Mouse (Mus musculus): Measurements from ENCODE around the gene Spsb3. TPM values are rescaled to one million over a fixed set of nuclear protein-coding genes. Genes with fewer than 3 reads are reported as not detected.

Spsb3 gene
- polyA plus RNA-seq, 1 experiment from 2014 or later: 46.5 TPM

DNA sequence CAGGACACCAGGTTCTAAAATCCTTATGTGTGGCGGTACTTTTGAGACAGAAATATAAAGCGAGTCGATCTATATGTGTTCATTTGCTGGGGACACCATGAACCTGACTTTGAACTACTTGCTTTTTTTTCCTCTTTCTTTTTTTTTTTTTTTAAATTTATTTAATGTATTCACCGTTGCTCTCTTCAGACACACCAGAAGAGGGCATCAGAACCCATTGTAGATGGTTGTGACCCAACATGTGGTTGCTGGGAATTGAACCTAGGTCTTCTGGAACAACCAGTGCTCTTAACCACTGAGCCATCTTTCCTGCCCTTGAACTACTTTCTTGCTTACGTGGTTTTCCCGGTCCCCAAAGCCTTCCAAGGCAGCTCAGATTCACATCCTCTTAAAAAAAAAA lies 50.8 kb downstream of the Spsb3 start:
- DNase-seq (ENCODE audit: low spot score) (no peak), ATAC-seq (ENCODE audit: low FRiP score) (no peak)
- 52% methylated on average over 6 of the region's 6 CpGs for WGBS
- Histone ChIP-seq H3K4me3 (ENCODE audit: low read depth, low read length) (peak overlapping the region; percentile 97), H3K27ac (ENCODE audit: low read depth, low read length) (peak overlapping the region; percentile 78), H3K4me2 (replicated peaks; ENCODE audit: low read depth, low read length) (peak overlapping the region; percentile 58), H3K4me1 (replicated peaks; ENCODE audit: control insufficient read depth, insufficient read depth, low read length) (peaks cover 6% of the 10 kb centered on the region; the same call in 1 of the 2 replicates), H3K9ac (ENCODE audit: low read depth, low read length) (peak overlapping the region; percentile 93), H3K9me3 (ENCODE audit: control insufficient read depth, low read length) (no peaks in the 10 kb centered on the region), H3K27me3 (ENCODE audit: control insufficient read depth, insufficient read depth, low read length) (no peaks in the 10 kb centered on the region), H3K36me3 (ENCODE audit: control insufficient read depth, insufficient read depth, low read length) (0 out of 2 replicates have a peak, but pooled peaks cover 2% of the 10 kb centered on the region)

Other genes starting within 250 kb of the Spsb3 start
- gene Slc9a3r2, start 236.3 kb upstream of the Spsb3 start, polyA plus RNA-seq (2014; fragmentation: Nextera tagmentation; extraction: Ambion mirVana): 36.0 and 36.3 TPM in 2 replicates
- gene Npw, start 228.2 kb upstream of the Spsb3 start, polyA plus RNA-seq (2014; fragmentation: Nextera tagmentation; extraction: Ambion mirVana): not detected in 2 replicates
- gene Zfp598, start 217.0 kb upstream of the Spsb3 start, polyA plus RNA-seq (2014; fragmentation: Nextera tagmentation; extraction: Ambion mirVana): 24.7 and 24.8 TPM in 2 replicates
- gene Syngr3, start 196.7 kb upstream of the Spsb3 start, polyA plus RNA-seq (2014; fragmentation: Nextera tagmentation; extraction: Ambion mirVana): 11.9 and 12.1 TPM in 2 replicates
- 44.3 and 47.5 TPM in 2 replicates for gene Gfer, start 190.5 kb upstream of the Spsb3 start, polyA plus RNA-seq (2014; fragmentation: Nextera tagmentation; extraction: Ambion mirVana)
- gene Noxo1, start 190.4 kb upstream of the Spsb3 start, polyA plus RNA-seq (2014; fragmentation: Nextera tagmentation; extraction: Ambion mirVana): 1.5 and 1.7 TPM in 2 replicates
- 83.7 and 101 TPM in 2 replicates for gene Tbl3, start 179.0 kb upstream of the Spsb3 start, polyA plus RNA-seq (2014; fragmentation: Nextera tagmentation; extraction: Ambion mirVana)
- not detected in 2 replicates for gene Rnf151, start 168.6 kb upstream of the Spsb3 start, polyA plus RNA-seq (2014; fragmentation: Nextera tagmentation; extraction: Ambion mirVana)
- 1,264 and 1,299 TPM in 2 replicates for gene Rps2, start 168.5 kb upstream of the Spsb3 start, polyA plus RNA-seq (2014; fragmentation: Nextera tagmentation; extraction: Ambion mirVana)
- 198 and 223 TPM in 2 replicates for gene Ndufb10, start 162.2 kb upstream of the Spsb3 start, polyA plus RNA-seq (2014; fragmentation: Nextera tagmentation; extraction: Ambion mirVana)
- 0.11 TPM in 1 of 2 replicates, not detected in the other for gene Rpl3l, start 158.8 kb upstream of the Spsb3 start, polyA plus RNA-seq (2014; fragmentation: Nextera tagmentation; extraction: Ambion mirVana)
- 21.1 and 22.8 TPM in 2 replicates for gene Msrb1, start 150.0 kb upstream of the Spsb3 start, polyA plus RNA-seq (2014; fragmentation: Nextera tagmentation; extraction: Ambion mirVana)
- 1.5 and 2.3 TPM in 2 replicates for gene Hs3st6, start 133.7 kb upstream of the Spsb3 start, polyA plus RNA-seq (2014; fragmentation: Nextera tagmentation; extraction: Ambion mirVana)
- gene Meiob, start 82.4 kb upstream of the Spsb3 start, polyA plus RNA-seq (2014; fragmentation: Nextera tagmentation; extraction: Ambion mirVana): not detected in 2 replicates
- gene Hagh, start 46.5 kb upstream of the Spsb3 start, polyA plus RNA-seq (2014; fragmentation: Nextera tagmentation; extraction: Ambion mirVana): 31.5 and 32.0 TPM in 2 replicates
- 18.4 and 23.5 TPM in 2 replicates for gene Fahd1, start 36.3 kb upstream of the Spsb3 start, polyA plus RNA-seq (2014; fragmentation: Nextera tagmentation; extraction: Ambion mirVana)
- gene Igfals, start 20.6 kb upstream of the Spsb3 start, polyA plus RNA-seq (2014; fragmentation: Nextera tagmentation; extraction: Ambion mirVana): 0.12 and 0.40 TPM in 2 replicates
- gene Nubp2, start 294 bp upstream of the Spsb3 start, polyA plus RNA-seq (2014; fragmentation: Nextera tagmentation; extraction: Ambion mirVana): 77.6 and 84.2 TPM in 2 replicates
- 22.7 and 24.2 TPM in 2 replicates for gene Eme2, start 8.4 kb downstream of the Spsb3 start, polyA plus RNA-seq (2014; fragmentation: Nextera tagmentation; extraction: Ambion mirVana)
- gene Mrps34, start 8.5 kb downstream of the Spsb3 start, polyA plus RNA-seq (2014; fragmentation: Nextera tagmentation; extraction: Ambion mirVana): 70.5 and 73.3 TPM in 2 replicates
- 45.9 and 49.7 TPM in 2 replicates for gene Nme3, start 9.9 kb downstream of the Spsb3 start, polyA plus RNA-seq (2014; fragmentation: Nextera tagmentation; extraction: Ambion mirVana)
- 39.1 and 50.9 TPM in 2 replicates for gene Mapk8ip3, start 50.3 kb downstream of the Spsb3 start, polyA plus RNA-seq (2014; fragmentation: Nextera tagmentation; extraction: Ambion mirVana)
- gene Jpt2, start 74.0 kb downstream of the Spsb3 start, polyA plus RNA-seq (2014; fragmentation: Nextera tagmentation; extraction: Ambion mirVana): 214 and 237 TPM in 2 replicates
- gene Cramp1l, start 129.1 kb downstream of the Spsb3 start, polyA plus RNA-seq (2014; fragmentation: Nextera tagmentation; extraction: Ambion mirVana): 11.2 and 15.1 TPM in 2 replicates
- gene Ift140, start 129.4 kb downstream of the Spsb3 start, polyA plus RNA-seq (2014; fragmentation: Nextera tagmentation; extraction: Ambion mirVana): 15.9 and 17.5 TPM in 2 replicates
- 9.3 and 10.7 TPM in 2 replicates for gene Tmem204, start 196.9 kb downstream of the Spsb3 start, polyA plus RNA-seq (2014; fragmentation: Nextera tagmentation; extraction: Ambion mirVana)
- gene Telo2, start 229.3 kb downstream of the Spsb3 start, polyA plus RNA-seq (2014; fragmentation: Nextera tagmentation; extraction: Ambion mirVana): 23.5 and 28.8 TPM in 2 replicates
- not detected in 2 replicates for gene Ptx4, start 234.1 kb downstream of the Spsb3 start, polyA plus RNA-seq (2014; fragmentation: Nextera tagmentation; extraction: Ambion mirVana)
- 16.6 and 18.7 TPM in 2 replicates for gene Clcn7, start 246.7 kb downstream of the Spsb3 start, polyA plus RNA-seq (2014; fragmentation: Nextera tagmentation; extraction: Ambion mirVana)

All from hindbrain, embryonic 11.5 days (tissue).